Mouse (Mus musculus) erythroblast, embryonic 14.5 days (primary cell): ENCODE measurements around the gene Epha4.

Experiments used
- GATA1 ChIP-seq: IDR thresholded peaks from 2 replicates; pipeline ENCODE4 v1.6.1; 2012; ENCODE audit warnings: low read length, inconsistent platforms, mixed read lengths
- TAL1 ChIP-seq: IDR thresholded peaks from 3 replicates; pipeline ENCODE4 v1.6.1; 2012; ENCODE audit warnings: low read length, inconsistent platforms, mixed read lengths

- TF ChIP-seq GATA1, result no peak
- TF ChIP-seq TAL1, result no peak
Measured at GRCm38 (mm10) chr1:77471447-77471846, 43.4 kb downstream of the Epha4 start.
